Comparison of ENCODE assay signal across 15 mouse cellular contexts in the genomic region with DNA sequence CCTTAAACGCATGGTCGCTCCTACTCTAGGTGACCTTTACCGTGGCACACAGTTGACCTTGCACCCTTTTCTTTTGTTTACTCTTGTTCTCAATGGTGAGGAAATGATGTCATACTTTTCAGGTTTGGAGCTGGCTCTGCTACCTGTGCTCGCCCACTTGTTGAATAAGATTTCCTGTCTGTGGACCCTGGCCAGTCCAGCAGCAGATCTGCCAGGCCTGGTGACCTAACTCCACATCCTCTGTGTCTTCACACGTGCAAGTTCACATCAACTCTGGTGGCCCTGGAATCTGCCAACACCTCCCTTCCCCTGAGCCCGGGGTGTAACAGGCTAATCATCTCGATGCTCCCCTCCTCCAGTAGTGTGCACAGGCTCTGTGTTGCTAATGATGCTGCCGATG.
DNase-seq lines count a peak whose midpoint lies in the region; ATAC-seq and TF ChIP-seq lines count a peak whose summit lies in the region.
"Had no signal": no experiment of that assay in that cellular context is flagged by ENCODE, and none has a peak within 500 bp of the region (broad histone marks: within the 10 kb centered on the region; RNA-seq: fewer than 3 reads in every experiment).

No protein-coding gene starts in this region.

- H3K9ac ChIP-seq in hindbrain, postnatal 0 days (replicated peaks; ENCODE audit: low read length) = no peak overlapping the region
- no peak overlapping the region for H3K9ac ChIP-seq in hindbrain, embryonic 13.5 days
- H3K9ac ChIP-seq in liver, postnatal 0 days (replicated peaks) = no peak overlapping the region
- H3K9ac ChIP-seq: limb, embryonic 13.5 days had no signal

- peak; percentile 8; the same call in 1 of the 2 replicates for ATAC-seq in hindbrain, postnatal 0 days
- no peak for ATAC-seq in hindbrain, embryonic 13.5 days (ENCODE audit: low FRiP score)
- ATAC-seq in activated CD4-positive, CD25-positive, alpha-beta regulatory T cell, adult 4 months = peak; percentile 61
- ATAC-seq in liver, postnatal 0 days = peak; percentile 67

- H3K36me3 ChIP-seq in hindbrain, postnatal 0 days (ENCODE audit: insufficient read depth, low read length) = no peaks in the 10 kb centered on the region
- no peaks in the 10 kb centered on the region for H3K36me3 ChIP-seq in hindbrain, embryonic 13.5 days
- H3K36me3 ChIP-seq in liver, postnatal 0 days (replicated peaks; ENCODE audit: insufficient read depth, low read length) = no peaks in the 10 kb centered on the region
- H3K36me3 ChIP-seq: limb, embryonic 13.5 days had no signal

- H3K4me2 ChIP-seq in hindbrain, postnatal 0 days (ENCODE audit: low read depth, low read length) = no peak overlapping the region
- H3K4me2 ChIP-seq in hindbrain, embryonic 13.5 days = no peak overlapping the region
- peak overlapping the region; percentile 26; the same call in 1 of the 2 replicates for H3K4me2 ChIP-seq in liver, postnatal 0 days (ENCODE audit: low read depth, low read length)
- H3K4me2 ChIP-seq: limb, embryonic 13.5 days had no signal

- no peaks in the 10 kb centered on the region for H3K4me1 ChIP-seq in hindbrain, postnatal 0 days (ENCODE audit: insufficient read depth, low read length)
- peaks cover 6% of the 10 kb centered on the region for H3K4me1 ChIP-seq in hindbrain, embryonic 13.5 days (replicated peaks)
- H3K4me1 ChIP-seq in liver, postnatal 0 days (ENCODE audit: insufficient read depth) = peaks cover 23% of the 10 kb centered on the region

- no peaks in the 10 kb centered on the region for H3K27me3 ChIP-seq in hindbrain, postnatal 0 days (ENCODE audit: insufficient read depth, low read length)
- H3K27me3 ChIP-seq in hindbrain, embryonic 13.5 days = no peaks in the 10 kb centered on the region
- no peaks in the 10 kb centered on the region for H3K27me3 ChIP-seq in liver, postnatal 0 days (ENCODE audit: insufficient read depth, low read length)
- H3K27me3 ChIP-seq: limb, embryonic 13.5 days had no signal

- no peak for TF ChIP-seq CTCF in hindbrain, postnatal 0 days (IDR thresholded peaks at IDR 0.05; ENCODE audit: low read depth)
- TF ChIP-seq CTCF in liver, postnatal 0 days (IDR thresholded peaks at IDR 0.05; ENCODE audit: low read depth) = no peak

- no peak for DNase-seq in hindbrain, postnatal 0 days (ENCODE audit: low spot score)
- peak; percentile 43 to 53 for DNase-seq in B cell, adult 2 months
- DNase-seq in liver, postnatal 0 days = peak; percentile 31
- DNase-seq in adipocyte (ENCODE audit: low spot score) = no peak
- no peak for DNase-seq in c-Kit-positive CD71-positive TER-119-positive erythroid progenitor cells, embryonic 14.5 days (ENCODE audit: low spot score)
- no peak for DNase-seq in right cerebral cortex, adult 2 months (ENCODE audit: low spot score in 2 of 2)
- DNase-seq: adrenal gland, postnatal 36 days; cerebellum, adult 9-10 months; kidney, postnatal 4 days; right cerebral cortex, postnatal 4 days had no signal

- no peaks in the 10 kb centered on the region for H3K9me3 ChIP-seq in hindbrain, postnatal 0 days (ENCODE audit: low read length)
- no peaks in the 10 kb centered on the region for H3K9me3 ChIP-seq in hindbrain, embryonic 13.5 days
- H3K9me3 ChIP-seq in liver, postnatal 0 days (ENCODE audit: low read length) = no peaks in the 10 kb centered on the region
- H3K9me3 ChIP-seq: limb, embryonic 13.5 days had no signal

- H3K4me3 ChIP-seq in hindbrain, postnatal 0 days (ENCODE audit: low read length) = no peak overlapping the region
- H3K4me3 ChIP-seq in hindbrain, embryonic 13.5 days = no peak overlapping the region
- no peak overlapping the region for H3K4me3 ChIP-seq in liver, postnatal 0 days (ENCODE audit: low read depth, low read length)
- H3K4me3 ChIP-seq: erythroblast, embryonic 14.5 days; limb, embryonic 13.5 days; myocyte had no signal

- 81% methylated on average over 8 of the region's 8 CpGs for WGBS in hindbrain, postnatal 0 days
- 81% methylated on average over 8 of the region's 8 CpGs for WGBS in hindbrain, embryonic 13.5 days
- 34% methylated on average over 8 of the region's 8 CpGs for WGBS in liver, postnatal 0 days (ENCODE audit: insufficient replicate concordance)

- H3K27ac ChIP-seq in hindbrain, postnatal 0 days = no peak overlapping the region
- no peak overlapping the region for H3K27ac ChIP-seq in hindbrain, embryonic 13.5 days
- no peak overlapping the region; the same call in 1 of the 2 replicates for H3K27ac ChIP-seq in liver, postnatal 0 days (ENCODE audit: low read depth)
- H3K27ac ChIP-seq: limb, embryonic 13.5 days had no signal

- no peak for TF ChIP-seq EP300 in liver, postnatal 0 days (IDR thresholded peaks at IDR 0.05; ENCODE audit: low read depth)

Comparison
In these comparisons a context has a peak if more than half of its experiments do, and no peak if none do; other contexts are left out.
1. DNase-seq: peak in B cell, adult 2 months (2 of 2) and liver, postnatal 0 days (single experiment); none in hindbrain, postnatal 0 days (single experiment), adipocyte (single experiment), c-Kit-positive CD71-positive TER-119-positive erythroid progenitor cells, embryonic 14.5 days (single experiment) and right cerebral cortex, adult 2 months (0 of 2).